Mouse (Mus musculus) lung, postnatal 25 days (tissue): Measurements from ENCODE around the gene Adgrb3.
"Not testable (repeated sequence)": the region's sequence is repeated elsewhere in the genome, so short reads cannot be mapped to it uniquely, and the experiment has no call there.

ENCODE experiments used
- DNase-seq: peaks from one replicate; pipeline ENCODE4 v3.0.0; 2022; ENCODE audit warnings: low spot score

The Adgrb3 gene

DNA sequence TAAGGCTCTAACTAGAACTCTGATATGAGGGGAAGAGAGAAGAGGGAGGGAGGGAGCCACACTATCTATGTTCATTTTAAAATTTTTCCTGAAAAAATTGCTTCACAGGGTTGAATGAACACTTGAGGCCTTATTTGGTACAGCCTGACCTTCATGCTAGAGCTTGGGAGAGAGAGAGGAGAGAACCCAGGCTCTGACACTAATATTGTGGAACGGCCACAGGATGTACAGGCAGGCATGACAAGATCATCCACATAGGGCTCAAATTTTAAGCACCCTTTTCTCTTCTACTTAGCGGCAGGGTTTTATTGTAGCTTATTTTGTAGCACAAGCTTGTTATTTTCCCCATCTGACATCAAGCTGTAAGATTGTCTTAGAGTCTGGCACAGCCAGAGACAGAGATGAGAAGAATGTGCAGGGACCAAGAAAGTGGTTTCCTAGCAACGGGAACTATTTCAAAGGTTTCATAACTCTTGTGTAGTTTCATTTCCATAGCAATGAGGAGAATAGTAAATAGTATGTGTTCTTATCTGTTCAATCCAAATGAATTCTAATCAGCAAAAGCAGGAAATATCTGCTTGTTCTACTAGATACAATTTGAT is 721.9 kb downstream of the Adgrb3 start:
- DNase-seq, result peak; percentile 24

DNA sequence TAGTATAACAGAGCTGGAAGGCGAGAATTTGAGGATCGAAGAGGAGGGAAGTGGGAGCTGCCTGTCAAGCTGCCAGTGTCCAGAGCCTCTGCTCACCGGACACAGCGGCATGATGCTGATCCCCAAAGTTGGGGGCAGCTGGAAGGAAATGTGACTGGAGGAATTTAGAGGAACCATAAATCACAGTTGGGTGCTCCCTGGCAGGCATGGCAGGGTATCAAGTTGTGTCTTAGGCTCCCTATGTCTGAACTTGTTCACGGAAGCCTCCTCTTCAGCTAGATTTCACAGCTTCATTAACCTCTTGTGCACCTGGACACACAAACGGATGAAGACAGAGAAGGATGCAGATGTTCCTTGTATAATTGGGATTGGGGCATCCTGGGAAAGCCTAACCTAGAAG is 722.8 kb downstream of the Adgrb3 start:
- DNase-seq, result no peak

DNA sequence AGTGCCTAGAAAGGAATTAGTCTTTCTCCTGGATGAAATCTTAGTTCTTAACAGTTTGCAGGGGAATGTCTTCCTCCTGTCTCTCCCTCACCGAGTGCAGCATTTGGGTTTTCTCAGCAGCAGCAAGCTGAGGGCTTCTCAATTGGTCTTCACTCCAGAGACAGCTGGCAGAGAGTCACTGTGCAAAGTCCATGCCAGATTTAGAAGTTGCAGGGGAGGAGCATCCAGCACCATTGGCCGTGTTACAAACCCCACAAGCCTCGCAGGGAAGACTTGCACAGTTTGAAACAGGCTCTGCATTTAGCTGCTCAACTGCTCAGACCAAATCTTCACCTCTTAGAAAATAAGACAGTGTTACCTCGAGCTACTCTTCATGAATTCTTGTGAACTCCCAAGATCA is 724.1 kb downstream of the Adgrb3 start:
- DNase-seq, result peak; percentile 48

DNA sequence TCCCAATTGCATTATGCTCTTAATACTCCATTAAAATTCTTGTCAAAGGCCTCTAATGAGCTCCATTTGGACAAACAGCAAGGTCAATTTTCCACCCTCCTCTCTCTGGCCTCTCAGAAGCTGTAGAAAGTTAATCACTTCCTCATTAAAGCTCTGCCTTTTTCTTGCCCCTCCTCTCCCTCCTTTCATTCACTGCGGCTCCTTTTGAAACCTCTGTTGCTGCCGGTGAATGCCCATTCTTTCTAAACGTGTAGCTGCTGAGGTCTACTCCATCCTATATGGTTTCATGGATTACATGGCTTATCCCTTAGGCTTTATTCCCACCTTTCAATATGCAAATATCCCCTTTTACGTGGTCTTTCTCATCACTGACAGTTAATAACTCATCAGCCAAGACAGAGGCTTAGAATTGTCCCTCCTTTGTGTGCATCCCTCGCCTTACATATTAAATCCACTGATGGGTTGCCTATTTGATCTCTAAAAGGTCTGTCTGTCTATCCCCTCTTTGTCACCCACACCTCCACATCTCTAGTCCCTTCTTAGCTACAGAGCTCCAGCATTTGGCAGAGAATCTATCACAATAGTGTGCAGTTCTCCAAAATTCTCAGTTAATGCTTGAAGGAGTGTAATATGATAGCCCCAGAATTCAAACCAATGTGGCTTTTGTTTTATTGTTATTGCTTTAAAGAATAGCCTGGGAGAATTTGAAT is 741.3 kb downstream of the Adgrb3 start:
- DNase-seq, result no peak

DNA sequence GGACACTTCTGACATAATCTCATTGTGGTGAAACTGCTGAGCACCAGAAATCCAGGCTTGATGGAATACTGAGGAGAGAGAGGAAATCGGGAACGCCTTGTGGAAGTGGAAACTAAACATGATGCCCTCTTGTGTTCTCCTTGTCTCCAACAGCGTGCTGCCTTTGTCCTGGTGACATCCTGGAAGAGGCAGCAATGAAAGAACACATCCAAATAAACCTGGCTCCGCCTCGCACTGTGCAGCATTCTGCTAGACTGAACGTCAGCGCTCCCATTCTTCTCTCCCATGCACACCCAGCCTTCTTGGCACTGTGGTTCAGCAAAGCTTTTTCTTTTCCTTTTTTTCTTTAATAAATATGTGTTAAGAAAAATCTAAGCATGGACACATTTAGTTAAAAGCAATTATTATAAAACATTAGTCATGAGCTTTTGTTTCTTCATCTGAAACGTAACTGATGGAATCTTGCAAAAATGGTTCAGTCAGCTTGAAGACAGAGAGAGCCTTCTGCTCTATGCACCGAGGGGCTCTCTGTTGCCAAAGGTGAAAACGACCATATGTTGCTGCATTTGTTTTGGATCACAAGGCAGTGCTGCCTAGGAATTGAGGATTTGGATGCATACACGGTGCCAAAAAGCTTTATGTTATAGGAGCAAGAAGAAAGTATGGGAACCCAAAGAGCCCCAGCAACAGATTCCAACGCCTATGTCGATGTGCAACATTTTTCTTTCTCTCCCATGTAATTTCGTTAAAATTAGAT is 743.7 kb downstream of the Adgrb3 start:
- no peak for DNase-seq

DNA sequence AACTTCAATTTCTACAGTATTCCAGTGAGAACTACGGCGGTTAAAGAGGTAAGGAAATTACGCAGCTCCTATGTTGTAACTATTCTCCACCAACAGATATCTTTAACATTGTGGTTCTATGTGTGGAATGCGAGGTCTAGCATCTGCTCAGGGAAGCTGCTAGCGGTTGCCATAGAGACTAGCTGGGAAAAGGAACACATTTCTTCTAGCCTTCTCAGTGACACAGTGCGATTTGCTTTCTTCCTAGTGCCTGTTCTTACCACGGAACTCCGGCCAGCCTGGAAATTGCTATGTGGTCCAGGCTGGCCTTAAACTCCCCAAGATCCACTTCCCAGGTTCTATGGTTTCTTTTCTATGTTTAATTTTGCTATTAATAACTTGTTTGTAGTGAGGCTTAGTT is 747.1 kb downstream of the Adgrb3 start:
- DNase-seq, result no peak

DNA sequence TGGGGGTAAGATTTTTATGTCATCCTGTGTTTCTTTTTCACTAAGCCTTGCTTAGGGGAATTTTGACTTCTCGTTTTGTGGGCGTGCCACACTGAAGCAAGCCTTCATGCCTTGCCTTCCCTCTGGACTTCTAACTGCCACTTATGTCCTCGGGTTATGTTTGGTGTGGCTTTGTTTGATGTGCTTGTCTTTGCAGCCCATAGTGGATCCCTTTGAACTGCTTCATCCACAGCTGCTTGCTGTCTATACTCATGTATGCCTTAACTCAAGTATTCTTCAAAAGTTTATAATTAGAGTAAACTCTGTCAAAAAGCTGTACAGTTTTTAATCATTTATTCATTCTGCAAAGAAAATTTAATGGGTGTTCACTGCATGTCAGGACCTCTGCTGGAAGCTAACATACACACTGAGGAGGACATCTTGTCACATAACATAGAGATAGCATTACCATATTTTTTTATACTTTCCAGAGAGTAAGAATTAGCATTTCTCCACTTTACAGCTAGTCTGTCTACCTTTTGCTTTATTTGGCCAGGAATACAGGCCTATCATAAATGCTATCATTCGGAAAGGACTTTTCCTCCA is 748.1 kb downstream of the Adgrb3 start:
- no peak for DNase-seq

DNA sequence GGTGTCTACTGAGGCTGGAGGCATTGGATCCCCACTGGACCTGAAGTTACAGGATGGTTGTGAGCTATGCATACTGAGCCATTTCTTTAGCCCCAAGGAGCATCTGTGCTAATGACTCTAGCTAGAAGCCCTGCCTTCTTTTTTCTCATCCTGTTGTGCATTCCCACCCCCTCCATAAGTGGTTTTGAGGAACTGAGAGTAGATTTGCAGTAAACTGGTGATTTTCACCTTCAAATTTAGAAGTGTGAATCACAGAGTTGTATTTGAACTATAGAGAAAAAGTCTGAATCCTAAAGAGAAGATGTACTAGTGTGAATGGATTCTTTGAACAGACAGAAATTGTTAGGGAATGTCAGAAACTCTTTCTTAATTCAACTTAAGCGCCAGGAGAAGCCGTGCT is 750.1 kb downstream of the Adgrb3 start:
- no peak for DNase-seq

DNA sequence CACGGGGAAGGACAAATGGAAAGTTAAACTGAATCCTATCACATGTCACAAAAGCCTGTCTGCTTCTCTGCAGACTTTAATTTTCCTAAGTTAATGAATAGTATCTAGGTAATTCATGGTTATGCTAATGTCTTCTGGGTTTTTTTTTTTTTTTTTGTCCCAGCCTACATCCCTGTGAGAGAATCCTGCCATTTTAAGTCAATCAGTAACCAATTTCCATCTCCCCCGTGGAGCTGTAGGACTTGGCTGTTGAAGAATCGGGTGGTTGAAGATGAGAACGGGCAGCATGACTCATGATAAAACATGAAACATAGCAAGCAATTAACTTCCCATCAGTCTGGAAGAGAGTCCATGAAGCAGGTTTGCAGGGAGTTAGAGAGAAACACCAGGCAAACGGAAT is 753.6 kb downstream of the Adgrb3 start:
- no peak for DNase-seq

DNA sequence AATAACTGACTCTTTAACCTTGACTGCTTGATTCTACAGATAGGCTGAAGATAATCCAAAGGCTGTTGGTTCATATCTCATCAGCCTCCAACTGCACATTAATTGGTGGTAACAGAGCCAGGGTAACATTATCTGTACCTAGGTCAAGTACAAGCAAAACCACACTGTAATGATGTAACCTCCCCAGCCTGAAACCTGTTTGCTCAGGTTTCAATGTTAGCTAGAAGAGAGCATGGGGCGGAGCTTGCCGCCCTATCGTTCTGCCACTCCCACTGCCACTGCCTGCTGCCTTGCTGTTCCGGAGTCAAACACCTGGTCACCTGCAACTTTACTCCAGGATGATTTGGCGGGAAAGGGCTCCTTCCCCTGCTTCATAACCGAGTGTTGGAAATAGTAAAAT is 765.5 kb downstream of the Adgrb3 start:
- peak; percentile 55 for DNase-seq

DNA sequence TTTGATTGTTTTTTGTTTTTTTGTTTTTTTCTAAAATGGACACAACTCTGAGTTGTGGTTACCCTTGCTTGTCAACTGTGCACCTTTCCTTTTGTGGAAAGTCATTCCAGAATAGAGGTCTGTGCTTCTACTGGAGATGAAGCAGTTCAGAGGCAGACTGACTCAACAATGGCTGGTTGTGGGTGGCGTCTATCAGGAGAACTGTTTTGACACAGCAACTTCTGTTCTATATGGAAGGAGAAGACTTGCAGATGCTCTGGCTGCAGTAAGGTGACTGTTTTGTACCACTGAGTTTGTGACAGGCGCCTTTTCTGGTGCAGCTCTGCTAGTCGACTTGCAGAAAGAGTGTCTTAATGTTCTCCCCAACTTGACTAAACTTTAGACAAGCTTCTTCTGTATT is 768.6 kb downstream of the Adgrb3 start:
- DNase-seq, result no peak

DNA sequence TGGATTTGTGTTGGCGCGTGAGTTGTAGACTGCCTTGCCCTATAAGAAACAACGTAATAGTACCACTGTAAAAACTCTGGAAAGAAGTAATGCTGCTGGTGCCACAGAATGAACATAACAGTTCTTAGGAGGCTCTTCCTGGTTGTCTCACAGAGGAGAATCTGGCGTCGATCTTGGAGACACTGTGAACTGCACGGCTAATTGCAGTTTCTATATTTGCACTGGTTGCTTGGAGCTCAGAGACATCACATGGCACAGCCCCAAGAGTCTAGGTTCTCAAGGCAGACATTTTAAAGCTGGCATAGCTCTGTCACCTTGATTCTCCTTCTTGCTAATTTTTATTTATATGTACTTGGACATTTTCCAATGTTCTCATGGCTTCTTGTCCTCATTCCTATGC is 769.3 kb downstream of the Adgrb3 start:
- DNase-seq, result no peak

DNA sequence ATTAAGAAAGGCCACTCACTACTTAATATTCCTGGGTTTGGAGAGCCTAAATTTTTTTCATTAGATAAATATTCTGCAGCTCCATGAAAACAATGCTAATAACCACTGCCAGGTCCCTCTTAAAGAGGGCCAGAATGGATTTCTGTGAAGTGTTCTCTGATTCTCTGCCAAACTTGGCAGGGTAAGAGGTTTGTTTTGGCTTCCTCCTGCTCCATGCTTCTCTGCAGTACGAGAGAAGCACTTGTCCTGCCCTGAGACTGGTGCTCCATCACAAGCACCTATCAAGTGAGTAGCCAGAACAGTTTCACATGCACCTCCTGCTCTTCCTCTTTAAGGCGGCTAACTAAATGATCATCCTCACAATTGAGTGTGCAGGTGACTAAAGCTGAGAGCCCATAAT is 771.9 kb downstream of the Adgrb3 start:
- peak; percentile 84 for DNase-seq

DNA sequence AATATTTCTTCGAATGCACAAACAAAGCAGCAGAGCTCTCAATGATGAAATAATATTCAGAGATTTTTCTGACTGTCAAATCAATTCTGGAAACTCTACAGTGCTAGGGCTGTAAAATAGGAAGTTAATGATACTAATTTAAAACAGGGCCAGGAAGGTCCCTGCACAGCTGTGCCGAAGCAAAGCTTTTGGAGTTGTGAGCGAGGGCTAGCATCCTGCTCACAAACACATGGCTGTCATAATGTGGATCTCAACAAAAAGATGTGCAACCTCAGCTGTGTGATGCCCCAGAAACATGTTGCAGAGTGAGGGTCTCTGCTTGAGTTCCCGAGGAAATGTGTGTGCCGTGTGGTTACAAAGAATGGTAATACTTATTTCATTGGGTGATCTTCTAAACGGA is 772.3 kb downstream of the Adgrb3 start:
- DNase-seq, result no peak

DNA sequence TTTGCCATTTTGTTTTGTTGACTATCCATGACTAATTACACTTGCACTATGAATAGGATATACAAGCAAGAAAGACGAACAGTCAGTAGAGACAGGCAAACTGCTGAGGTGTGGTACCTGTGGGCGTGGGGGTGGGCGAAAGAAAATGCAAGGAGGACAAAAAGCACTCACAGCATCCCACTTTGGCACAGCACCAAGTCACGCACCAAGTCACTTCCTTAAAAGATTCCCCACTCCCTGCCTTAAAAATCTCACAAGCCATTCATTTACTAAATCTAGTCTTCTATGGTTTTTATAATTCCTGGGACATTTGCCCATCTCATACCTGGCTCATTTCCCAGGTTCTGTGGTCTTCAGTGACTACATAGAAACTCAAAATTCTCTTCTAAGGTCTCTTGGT is 787.4 kb downstream of the Adgrb3 start:
- no peak for DNase-seq

DNA sequence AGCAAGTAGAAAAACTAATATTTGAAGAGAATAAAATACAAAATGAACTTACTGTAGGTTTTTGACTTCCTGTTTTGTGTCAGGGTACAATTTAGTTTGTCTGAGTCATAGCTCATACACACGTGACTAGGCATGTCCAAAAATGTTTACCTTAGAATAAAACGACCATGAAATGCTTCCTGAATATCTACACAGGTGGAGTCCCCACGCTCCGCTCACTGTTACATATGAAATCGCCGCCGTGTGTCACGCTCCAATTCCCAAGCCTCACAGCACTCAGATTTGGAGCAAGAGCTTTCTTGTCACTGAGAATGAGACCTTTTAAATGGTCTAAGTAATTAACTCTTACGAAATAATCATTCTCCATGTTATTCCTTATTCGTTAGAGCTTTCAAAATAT is 795.3 kb downstream of the Adgrb3 start:
- no peak for DNase-seq

DNA sequence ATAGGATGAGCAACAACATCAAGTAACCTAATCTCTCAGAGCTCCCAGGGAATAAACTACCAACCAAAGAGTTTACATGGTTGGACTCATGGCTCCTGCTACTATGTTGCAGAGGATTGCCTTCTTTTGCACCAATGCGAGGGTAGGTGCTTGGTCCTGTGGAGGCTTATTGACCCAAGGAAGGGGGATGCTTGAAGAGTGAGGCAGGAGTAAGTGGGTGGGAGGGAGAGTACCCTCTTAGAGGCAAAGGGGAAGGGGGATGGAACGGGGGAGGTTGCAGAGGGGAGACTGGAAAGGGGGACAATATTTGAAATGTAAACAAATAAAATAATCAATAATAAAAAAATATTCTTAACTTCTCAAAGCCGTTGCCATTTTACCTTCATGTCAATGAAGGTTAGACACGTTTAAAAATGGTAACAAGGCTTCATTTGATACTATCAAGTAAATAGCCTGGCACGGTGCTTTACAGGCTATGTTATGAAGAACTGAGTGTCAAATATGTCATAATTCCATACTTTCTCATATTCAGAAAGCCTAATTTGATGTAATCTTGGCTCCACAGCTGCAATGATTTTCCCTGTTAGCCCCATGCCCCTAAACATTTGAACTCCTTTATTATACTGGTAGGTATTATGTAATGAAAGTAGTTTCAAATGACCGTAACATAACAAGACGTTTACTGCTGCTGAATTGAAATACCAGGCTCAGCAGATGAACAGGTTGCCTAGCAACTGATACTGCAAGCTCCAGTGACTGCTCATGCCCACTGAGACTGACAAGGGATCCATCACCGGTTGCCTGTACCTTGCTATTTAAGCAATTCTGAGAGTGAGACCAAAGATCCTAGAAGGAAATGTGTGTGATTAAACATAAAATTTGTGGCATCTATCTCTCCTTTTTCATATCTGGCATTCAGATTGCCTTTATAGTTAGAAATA is 796.1 kb downstream of the Adgrb3 start:
- no peak for DNase-seq

DNA sequence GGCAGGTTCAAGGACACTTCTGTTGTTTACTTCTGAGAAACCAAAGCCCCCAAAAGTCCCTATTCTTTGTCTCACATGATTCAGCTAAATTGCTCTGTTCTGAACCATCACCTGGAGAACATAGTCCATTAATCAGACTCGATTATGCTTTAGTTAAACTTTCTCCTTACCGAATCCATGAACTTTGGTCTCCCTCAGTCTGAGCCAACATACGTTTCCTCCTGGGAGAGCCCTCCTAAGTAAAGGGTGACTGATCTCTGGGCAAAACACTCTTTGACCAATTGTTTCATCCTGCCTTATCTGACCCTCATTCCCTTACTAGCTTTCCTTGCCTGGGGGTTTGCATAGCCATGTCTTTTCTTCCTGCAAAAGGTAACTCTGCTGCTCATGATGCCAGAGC is 806.4 kb downstream of the Adgrb3 start:
- DNase-seq, result no peak

DNA sequence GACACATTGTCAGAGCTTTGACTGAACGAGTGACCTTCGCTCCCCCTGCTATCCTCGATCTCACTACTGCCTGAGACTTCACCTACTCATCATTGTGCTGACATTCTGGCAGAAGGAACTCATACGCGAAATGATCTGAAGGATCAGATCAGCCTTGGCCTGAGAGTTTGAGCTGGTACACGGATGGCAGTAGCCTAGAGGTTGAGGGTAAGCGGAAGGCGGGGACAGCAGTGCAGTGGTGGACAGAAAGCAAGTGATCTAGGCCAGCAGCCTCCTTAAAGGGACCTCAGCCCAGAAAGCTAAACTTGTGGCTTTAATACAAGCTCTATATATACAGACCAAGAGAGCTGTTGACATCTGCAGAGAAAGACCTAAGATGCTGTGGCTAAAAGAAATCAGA is 811.7 kb downstream of the Adgrb3 start:
- not testable (repeated sequence) for DNase-seq
